Comparison of ENCODE assay signal across 25 mouse cellular contexts in genomic region chr14:87393096-87393495, GRCm38 (mm10).
"Had no signal": no experiment of that assay in that cellular context is flagged by ENCODE, and none has a peak within 500 bp of the region (broad histone marks: within the 10 kb centered on the region; RNA-seq: fewer than 3 reads in every experiment).

No protein-coding gene starts in this region.

- H3K27ac ChIP-seq: heart, adult 2 months; heart, embryonic 13.5 days; heart, embryonic 15.5 days; hindbrain, embryonic 13.5 days; hindbrain, embryonic 15.5 days; hindbrain, postnatal 0 days; kidney, embryonic 15.5 days; kidney, postnatal 0 days; layer of hippocampus, adult 2 months; left cerebral cortex, adult 2 months; limb, embryonic 10.5 days; limb, embryonic 12.5 days; liver, embryonic 13.5 days; liver, embryonic 15.5 days had no signal

- H3K36me3 ChIP-seq: heart, embryonic 13.5 days; heart, embryonic 15.5 days; hindbrain, embryonic 13.5 days; hindbrain, embryonic 15.5 days; kidney, embryonic 15.5 days; limb, embryonic 10.5 days; limb, embryonic 12.5 days; liver, embryonic 13.5 days; liver, embryonic 15.5 days had no signal

- H3K4me1 ChIP-seq: heart, embryonic 13.5 days; heart, embryonic 15.5 days; hindbrain, embryonic 13.5 days; hindbrain, embryonic 15.5 days; kidney, embryonic 15.5 days; limb, embryonic 10.5 days; limb, embryonic 12.5 days; liver, embryonic 13.5 days; liver, embryonic 15.5 days had no signal

- DNase-seq: gastrocnemius, postnatal 14 days; gastrocnemius, postnatal 36 days; heart, adult 11 months; heart, adult 2 months; heart, postnatal 14 days; heart, postnatal 36 days; kidney, adult 11 months; kidney, adult 2 months; kidney, adult 9 months; kidney, postnatal 14 days; kidney, postnatal 36 days; liver; liver, embryonic 13.5 days had no signal

- H3K27me3 ChIP-seq: heart, embryonic 13.5 days; heart, embryonic 15.5 days; hindbrain, embryonic 13.5 days; hindbrain, embryonic 15.5 days; kidney, embryonic 15.5 days; limb, embryonic 12.5 days; liver, embryonic 13.5 days; liver, embryonic 15.5 days had no signal

- H3K4me3 ChIP-seq: heart, adult 2 months; heart, embryonic 13.5 days; heart, embryonic 15.5 days; hindbrain, embryonic 13.5 days; hindbrain, embryonic 15.5 days; kidney, embryonic 15.5 days; layer of hippocampus, adult 2 months; left cerebral cortex, adult 2 months; limb, embryonic 10.5 days; limb, embryonic 12.5 days; liver, embryonic 13.5 days; liver, embryonic 15.5 days had no signal
